Mouse (Mus musculus): ENCODE results near the gene Mgat3. TPM values are rescaled to one million over a fixed set of nuclear protein-coding genes. Genes with fewer than 3 reads are reported as not detected.

Mgat3 gene
- total and polyA plus RNA-seq, 2 experiments = 0.09 to 0.16 TPM

DNA sequence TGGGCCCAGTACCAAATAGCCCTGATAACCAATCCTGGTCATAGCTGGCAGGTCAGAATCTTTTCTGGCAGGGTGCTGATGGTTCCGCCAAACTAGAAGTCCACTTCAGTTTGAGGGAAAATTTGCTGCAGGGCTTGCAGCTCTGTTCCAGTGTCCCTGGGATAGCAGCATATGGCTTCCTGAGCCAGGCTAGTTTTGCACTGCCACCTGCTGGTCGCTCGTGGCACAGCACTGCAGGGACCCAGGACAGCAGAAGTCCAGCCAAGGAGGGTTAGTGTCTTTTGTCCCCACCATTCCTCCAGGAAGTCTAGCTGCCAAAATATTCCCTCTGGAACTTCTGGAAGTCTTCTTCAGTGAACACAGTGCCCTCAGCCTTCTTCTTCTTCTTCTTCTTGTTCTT lies 87.2 kb downstream of the Mgat3 start:
- Histone ChIP-seq H3K36me3 (ENCODE audit: control insufficient read depth, insufficient read depth, low read length) (peaks cover 18% of the 10 kb centered on the region), H3K27ac (replicated peaks; ENCODE audit: insufficient read depth, low read depth, low read length) (no peak overlapping the region)

DNA sequence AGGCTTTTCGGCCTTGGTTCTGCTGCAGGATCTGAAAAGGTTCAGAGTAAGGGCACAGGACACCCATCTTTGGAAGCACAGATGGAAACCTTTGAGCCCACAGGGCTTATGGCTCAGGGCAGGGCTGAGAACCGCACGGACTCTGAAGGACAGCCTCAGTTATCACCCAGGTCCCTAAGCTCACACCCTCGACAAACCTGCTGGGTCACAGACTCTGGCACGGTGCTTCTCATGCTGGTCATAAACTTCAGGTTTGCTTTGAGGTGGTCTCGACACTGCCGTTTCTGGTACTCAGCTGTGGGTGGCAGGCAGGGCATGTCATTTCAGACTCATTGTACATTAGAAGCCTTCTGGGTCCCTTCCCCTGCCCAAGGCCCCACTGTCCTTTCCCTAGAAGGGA lies 87.6 kb downstream of the Mgat3 start:
- DNase-seq (ENCODE audit: extremely low read depth, low read depth, low spot score) = no peak
- Histone ChIP-seq H3K27me3 (ENCODE audit: control insufficient read depth, insufficient read depth, low read length) (no peaks in the 10 kb centered on the region), H3K27ac (replicated peaks; ENCODE audit: insufficient read depth, low read depth, low read length) (no peak overlapping the region), H3K79me2 (ENCODE audit: control insufficient read depth, insufficient read depth, low read length) (peaks cover 17% of the 10 kb centered on the region; the same call in 1 of the 2 replicates), H3K36me3 (ENCODE audit: control insufficient read depth, insufficient read depth, low read length) (peaks cover 17% of the 10 kb centered on the region), H3K4me3 (ENCODE audit: insufficient read depth, low read depth, low read length) (no peak overlapping the region), H3K4me1 (ENCODE audit: control insufficient read depth, insufficient read depth, low read length) (peaks cover 16% of the 10 kb centered on the region), H3K9ac (ENCODE audit: low read depth, low read length) (no peak overlapping the region)
- TF ChIP-seq CTCF (IDR thresholded peaks at IDR 0.05; ENCODE audit: low read depth, low read length) = no peak
- WGBS = 80% methylated on average over 7 of the region's 7 CpGs

More for the DNA sequence above, 87.2 kb downstream of the Mgat3 start:
- peaks cover 21% of the 10 kb centered on the region; the same call in 1 of the 2 replicates for H3K79me2 ChIP-seq (ENCODE audit: control insufficient read depth, insufficient read depth, low read length)
- DNase-seq (ENCODE audit: extremely low read depth, low read depth, low spot score) = peak; percentile 58
- no peak overlapping the region for H3K4me3 ChIP-seq (ENCODE audit: insufficient read depth, low read depth, low read length)
- 16% methylated on average over 3 of the region's 3 CpGs for WGBS
- H3K27me3 ChIP-seq (ENCODE audit: control insufficient read depth, insufficient read depth, low read length) = no peaks in the 10 kb centered on the region
- peak; percentile 99 for TF ChIP-seq CTCF (IDR thresholded peaks at IDR 0.05; ENCODE audit: low read depth, low read length)
- no peak for TF ChIP-seq POLR2A (IDR thresholded peaks at IDR 0.05; ENCODE audit: extremely low read depth, insufficient read depth, low read length)
- peaks cover 16% of the 10 kb centered on the region for H3K4me1 ChIP-seq (ENCODE audit: control insufficient read depth, insufficient read depth, low read length)
- no peak overlapping the region for H3K9ac ChIP-seq (ENCODE audit: low read depth, low read length)

DNA sequence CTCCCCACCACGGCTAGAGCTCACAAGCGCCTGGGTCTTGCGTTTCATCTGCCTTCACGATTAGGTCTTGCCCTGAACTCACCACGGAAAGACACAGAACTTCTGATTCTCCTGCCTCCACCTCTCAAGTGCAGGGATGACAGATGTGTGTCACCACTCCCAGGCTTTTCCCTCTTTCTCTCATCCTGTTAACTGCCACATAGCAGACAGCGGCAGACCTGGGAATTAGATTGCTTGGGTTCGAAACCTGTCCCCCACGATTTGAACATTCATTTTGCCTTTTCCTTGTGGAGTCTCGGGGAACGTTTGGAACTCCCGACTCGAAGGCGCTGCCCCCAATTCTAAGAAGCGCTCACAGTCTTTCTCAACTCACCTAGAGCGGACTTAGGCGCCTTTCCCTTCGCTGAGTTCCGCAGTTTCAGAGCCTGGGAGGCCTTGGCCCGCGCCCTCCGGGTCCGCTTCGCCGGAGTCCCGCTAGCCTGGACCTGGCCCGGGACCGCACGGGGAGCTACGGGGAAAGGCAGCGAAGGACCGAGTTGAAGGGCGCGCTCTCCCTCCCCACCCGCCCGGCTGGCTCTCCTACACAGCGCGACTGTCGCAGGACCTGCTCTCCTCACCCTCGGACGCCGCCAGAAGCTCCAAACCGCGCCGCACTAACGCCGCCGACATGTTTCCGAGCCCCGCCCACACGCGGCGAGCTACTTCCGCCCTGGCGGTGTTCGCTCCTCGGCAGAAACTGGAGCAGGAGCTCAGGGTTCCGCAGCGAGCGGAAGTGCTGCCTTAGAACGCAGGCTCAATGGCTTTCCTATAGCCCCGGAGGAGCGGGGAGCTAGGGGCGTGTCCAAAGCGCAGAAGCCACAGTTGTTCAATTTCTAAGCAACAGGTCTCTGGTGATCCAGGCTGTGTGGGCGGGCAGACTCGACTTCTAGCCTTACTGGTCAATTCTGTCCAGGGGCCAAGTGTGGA lies 90.4 kb downstream of the Mgat3 start, which contains the start of gene Rps19bp1:
Gene Rps19bp1 (minus strand): TSS at position 706 of the 966 bp plus-strand sequence.
- no peaks in the 10 kb centered on the region for H3K36me3 ChIP-seq (ENCODE audit: control insufficient read depth, insufficient read depth, low read length)
- peaks cover 6% of the 10 kb centered on the region for H3K4me1 ChIP-seq (ENCODE audit: control insufficient read depth, insufficient read depth, low read length)
- H3K27me3 ChIP-seq (ENCODE audit: control insufficient read depth, insufficient read depth, low read length) = no peaks in the 10 kb centered on the region
- peak within 1 kb of the TSS; percentile 73 for H3K9ac ChIP-seq (ENCODE audit: low read depth, low read length)
- TF ChIP-seq CTCF (IDR thresholded peaks at IDR 0.05; ENCODE audit: low read depth, low read length) (no peak), POLR2A (IDR thresholded peaks at IDR 0.05; ENCODE audit: extremely low read depth, insufficient read depth, low read length) (peak; percentile 64; the same call in 1 of the 2 replicates)
- peaks cover 13% of the 10 kb centered on the region; the same call in 1 of the 2 replicates for H3K79me2 ChIP-seq (ENCODE audit: control insufficient read depth, insufficient read depth, low read length)
- H3K4me3 ChIP-seq (ENCODE audit: insufficient read depth, low read depth, low read length) = peak within 1 kb of the TSS; percentile 76
- under 1% methylated on average over 66 of the region's 66 CpGs for WGBS
- DNase-seq (ENCODE audit: extremely low read depth, low read depth, low spot score) = peak; percentile 87
- H3K27ac ChIP-seq (replicated peaks; ENCODE audit: insufficient read depth, low read depth, low read length) = peak within 1 kb of the TSS; percentile 56

Other genes with a start within 250 kb of the Mgat3 start
- 4.0 and 4.4 TPM in 2 replicates for gene Cbx7, start 202.6 kb upstream of the Mgat3 start, total RNA-seq (2014; rRNA removed)
- gene Cbx7, start 202.6 kb upstream of the Mgat3 start, polyA plus RNA-seq (2012; rRNA removed) = 7.5 and 10.1 TPM in 2 replicates
- 0.65 and 1.6 TPM in 2 replicates for gene Pdgfb, start 158.7 kb upstream of the Mgat3 start, total RNA-seq (2014; rRNA removed)
- gene Pdgfb, start 158.7 kb upstream of the Mgat3 start, polyA plus RNA-seq (2012; rRNA removed) = 1.0 and 1.2 TPM in 2 replicates
- 0.28 and 0.47 TPM in 2 replicates for gene Syngr1, start 82.4 kb upstream of the Mgat3 start, total RNA-seq (2014; rRNA removed)
- 1.2 and 1.6 TPM in 2 replicates for gene Syngr1, start 82.4 kb upstream of the Mgat3 start, polyA plus RNA-seq (2012; rRNA removed)
- gene Rpl3, start 81.9 kb upstream of the Mgat3 start, total RNA-seq (2014; rRNA removed) = 399 and 467 TPM in 2 replicates
- gene Rpl3, start 81.9 kb upstream of the Mgat3 start, polyA plus RNA-seq (2012; rRNA removed) = 304 and 375 TPM in 2 replicates
- 4.1 and 4.3 TPM in 2 replicates for gene Tab1, start 40.6 kb upstream of the Mgat3 start, total RNA-seq (2014; rRNA removed)
- gene Tab1, start 40.6 kb upstream of the Mgat3 start, polyA plus RNA-seq (2012; rRNA removed) = 5.0 and 5.1 TPM in 2 replicates
- 13.4 and 16.0 TPM in 2 replicates for gene Mief1, start 60.3 kb downstream of the Mgat3 start, total RNA-seq (2014; rRNA removed)
- gene Mief1, start 60.3 kb downstream of the Mgat3 start, polyA plus RNA-seq (2012; rRNA removed) = 12.8 and 17.1 TPM in 2 replicates
- not detected in 2 replicates for gene AC140267.1, start 62.1 kb downstream of the Mgat3 start, total RNA-seq (2014; rRNA removed)
- gene AC140267.1, start 62.1 kb downstream of the Mgat3 start, polyA plus RNA-seq (2012; rRNA removed) = not detected in 2 replicates
- 50.0 and 55.1 TPM in 2 replicates for gene Atf4, start 81.5 kb downstream of the Mgat3 start, total RNA-seq (2014; rRNA removed)
- gene Atf4, start 81.5 kb downstream of the Mgat3 start, polyA plus RNA-seq (2012; rRNA removed) = 88.8 and 130 TPM in 2 replicates
- gene Rps19bp1, start 90.6 kb downstream of the Mgat3 start, total RNA-seq (2014; rRNA removed) = 8.3 and 12.3 TPM in 2 replicates
- gene Rps19bp1, start 90.6 kb downstream of the Mgat3 start, polyA plus RNA-seq (2012; rRNA removed) = 17.0 and 19.1 TPM in 2 replicates
- gene Cacna1i, start 113.5 kb downstream of the Mgat3 start, total RNA-seq (2014; rRNA removed) = under 0.01 and 0.13 TPM in 2 replicates
- gene Cacna1i, start 113.5 kb downstream of the Mgat3 start, polyA plus RNA-seq (2012; rRNA removed) = 0.02 and 0.09 TPM in 2 replicates